Mouse (Mus musculus) brain, embryonic 14.5 days (tissue): ENCODE results near the gene Filip1l.

Source experiments
- CTCF ChIP-seq: fragments of 200-500 bp; IDR thresholded peaks from 2 replicates; pipeline ENCODE4 v1.5.1; 2012; ENCODE audit warnings: inconsistent platforms, mild to moderate bottlenecking, moderate library complexity, borderline replicate concordance; ENCODE audit not compliant: insufficient read depth, insufficient read length; ENCODE audit errors: extremely low read depth
- POLR2A ChIP-seq: fragments of 200-500 bp; IDR thresholded peaks from 2 replicates; pipeline ENCODE4 v1.6.1; 2012; ENCODE audit warnings: mild to moderate bottlenecking, inconsistent platforms, borderline replicate concordance; ENCODE audit not compliant: poor library complexity, insufficient read depth, insufficient read length, severe bottlenecking; ENCODE audit errors: extremely low read depth

DNA sequence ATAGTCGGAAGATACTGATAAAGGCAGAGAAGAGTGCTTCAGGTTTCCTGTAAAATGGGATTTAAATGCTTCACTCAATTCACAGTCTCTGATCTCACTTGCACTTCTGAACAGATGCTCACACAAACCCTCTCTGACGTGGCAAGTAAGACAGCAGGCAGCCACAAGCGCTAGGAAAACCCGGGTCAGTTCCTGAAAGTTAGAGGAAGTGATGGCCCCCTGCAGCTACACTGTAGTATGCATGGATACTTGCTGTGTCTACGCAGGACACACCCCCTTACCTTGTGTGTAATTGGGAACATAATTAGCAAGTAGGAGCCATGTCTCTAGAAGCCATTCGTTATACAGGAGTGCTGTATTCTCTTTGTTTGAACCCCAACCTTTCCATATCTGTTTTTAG is 129.4 kb downstream of the Filip1l start:
- TF ChIP-seq CTCF (no peak), POLR2A (no peak)
